Mouse (Mus musculus): Measurements from ENCODE around the gene Rbfox3.

The Rbfox3 gene

DNA sequence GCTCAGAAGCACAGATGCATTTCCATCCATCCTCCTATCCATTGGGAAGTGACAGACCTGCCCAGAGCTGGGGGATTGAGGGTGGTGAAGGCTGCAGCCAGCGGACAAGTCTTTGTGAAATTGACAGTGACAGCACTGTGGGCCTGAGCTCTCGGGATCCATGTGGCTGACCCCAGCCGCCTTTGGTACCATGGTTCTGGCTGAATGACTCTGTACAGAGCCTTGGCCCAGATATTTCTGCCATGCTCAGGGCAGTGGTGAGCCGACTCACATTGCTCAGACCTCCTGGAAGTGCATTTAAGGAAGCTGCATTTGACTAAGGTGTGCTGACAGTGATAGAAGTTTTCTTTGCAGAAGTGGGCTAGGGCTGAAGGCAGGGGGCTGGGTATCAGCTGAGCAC lies 144.0 kb downstream of the Rbfox3 start:
- no peak for DNase-seq (ENCODE audit: low spot score in 2 of 2)

DNA sequence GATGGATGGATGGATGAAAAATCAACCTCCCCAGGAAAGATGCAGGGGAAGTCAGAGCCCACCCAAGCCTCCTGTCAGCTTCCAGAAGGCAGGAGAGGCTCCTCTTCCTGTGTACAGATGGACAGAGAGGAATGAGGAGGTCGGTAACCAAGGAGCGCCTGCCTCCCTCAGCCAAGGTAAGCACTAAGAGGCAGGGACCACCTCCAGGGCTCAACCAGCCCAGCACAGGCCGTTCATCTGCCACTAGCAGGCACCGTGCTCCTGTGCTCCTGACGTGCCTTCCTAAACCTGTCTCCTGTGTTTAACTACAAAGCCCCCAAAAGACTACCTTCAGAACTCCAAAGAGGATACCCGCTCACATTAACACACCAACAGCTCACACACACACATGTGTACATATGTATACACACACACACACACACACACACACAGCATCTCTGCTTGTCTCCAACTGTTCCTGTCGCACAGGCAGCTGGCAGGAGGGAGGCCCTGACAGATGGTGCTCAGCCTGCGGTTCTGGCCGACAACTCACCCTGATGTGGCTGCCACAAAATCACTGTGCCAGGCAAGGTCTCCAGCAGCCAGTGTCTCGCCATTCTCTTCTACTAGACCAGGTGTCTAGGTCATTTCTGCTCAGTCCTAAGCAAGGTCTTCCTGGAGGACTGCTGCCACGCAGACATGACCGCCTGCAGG lies 151.0 kb downstream of the Rbfox3 start:
- DNase-seq (ENCODE audit: low spot score in 2 of 2): no peak

DNA sequence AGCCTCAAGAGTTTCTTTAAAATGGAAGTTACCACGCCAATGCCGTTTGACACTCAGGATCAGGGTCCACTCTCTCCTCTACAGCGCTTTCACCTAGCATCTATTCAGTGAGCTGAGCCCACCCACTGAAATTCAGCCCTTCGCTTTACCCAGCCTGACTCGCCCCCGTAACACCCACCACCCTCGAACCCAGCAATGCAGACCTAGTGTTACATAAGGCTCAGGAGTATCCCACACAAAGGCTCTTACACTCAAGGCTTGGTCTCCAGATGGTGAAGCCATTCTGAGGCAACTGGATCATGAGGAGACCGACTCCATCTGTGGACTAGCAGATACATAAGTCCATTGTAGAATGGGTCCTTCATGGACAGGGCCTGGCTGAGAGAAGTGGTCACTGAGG lies 152.2 kb downstream of the Rbfox3 start:
- DNase-seq (ENCODE audit: low spot score in 2 of 2): peak; percentile 66 to 79

DNA sequence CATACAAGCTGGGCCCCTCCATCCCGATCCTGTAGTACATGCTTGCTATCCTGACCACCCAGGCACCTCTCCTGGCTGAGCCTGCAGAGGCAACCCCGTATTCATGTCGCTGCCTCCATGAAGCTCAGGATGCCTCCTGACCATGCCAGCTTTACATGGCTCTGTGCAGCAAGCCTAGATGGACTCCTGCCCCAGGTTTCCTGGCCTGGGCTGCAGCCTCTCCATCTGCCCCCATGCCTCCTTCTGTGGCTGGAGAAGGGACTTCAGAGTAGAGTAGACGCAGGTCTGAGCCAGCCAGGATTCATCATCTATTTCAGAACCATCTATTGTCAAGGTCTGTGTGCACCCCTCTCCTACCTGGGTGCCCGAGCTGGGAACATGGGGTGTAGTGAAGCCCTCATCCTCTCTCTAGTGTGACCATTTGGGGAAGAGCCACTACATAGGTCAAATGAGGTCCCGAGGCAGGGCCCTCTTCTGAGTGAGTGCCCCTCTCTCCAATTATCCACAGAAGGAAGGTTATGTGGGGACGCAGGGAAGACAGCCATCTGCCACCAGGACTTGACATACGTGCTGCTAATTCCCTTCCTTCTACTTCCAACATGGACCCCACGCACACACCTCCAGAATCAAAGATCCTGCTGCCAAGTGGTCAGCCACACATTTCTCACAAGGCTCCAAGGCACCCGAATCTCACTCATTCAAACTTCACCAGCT lies 153.0 kb downstream of the Rbfox3 start:
- no peak for DNase-seq (ENCODE audit: low spot score in 2 of 2)

DNA sequence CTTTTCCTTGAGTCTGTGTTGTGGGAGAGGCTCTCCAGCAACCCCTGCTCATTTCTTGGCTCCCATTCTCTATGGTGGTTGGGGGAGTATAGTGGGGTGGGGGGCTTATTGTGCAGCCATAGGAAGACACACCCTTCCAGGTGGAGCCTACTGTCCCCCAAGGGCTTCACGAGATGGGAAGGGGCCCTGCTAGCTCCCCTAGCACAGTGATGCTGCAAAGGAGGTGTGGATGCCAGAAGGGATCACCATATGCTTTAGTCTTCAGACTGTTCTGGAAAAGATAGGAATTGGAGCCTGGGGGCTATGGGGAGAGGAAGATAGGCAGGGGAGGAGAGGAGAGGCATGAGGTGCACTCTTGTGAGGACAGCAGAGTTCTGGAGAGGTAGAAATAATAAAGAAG lies 153.9 kb downstream of the Rbfox3 start:
- no peak for DNase-seq (ENCODE audit: low spot score in 2 of 2)

DNA sequence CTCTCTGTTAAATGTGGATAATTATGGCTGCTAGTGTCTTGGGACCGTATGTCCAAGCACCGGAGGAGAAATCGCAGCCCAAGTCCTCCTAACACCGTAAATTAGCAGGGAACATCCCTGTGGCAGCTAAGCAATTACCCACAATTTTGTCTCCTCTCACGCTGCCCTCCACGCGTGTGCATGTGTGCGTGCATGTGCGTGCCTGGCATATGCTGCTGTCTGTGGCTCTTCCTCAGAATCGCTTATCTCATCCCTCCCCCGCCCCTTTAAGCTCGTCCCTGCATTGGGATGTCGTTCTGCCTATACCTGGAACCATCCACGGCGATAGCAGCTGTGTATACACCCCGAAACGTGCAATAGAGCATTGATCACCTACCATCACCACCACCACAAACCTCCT lies 156.4 kb downstream of the Rbfox3 start:
- DNase-seq (ENCODE audit: low spot score in 2 of 2): no peak

DNA sequence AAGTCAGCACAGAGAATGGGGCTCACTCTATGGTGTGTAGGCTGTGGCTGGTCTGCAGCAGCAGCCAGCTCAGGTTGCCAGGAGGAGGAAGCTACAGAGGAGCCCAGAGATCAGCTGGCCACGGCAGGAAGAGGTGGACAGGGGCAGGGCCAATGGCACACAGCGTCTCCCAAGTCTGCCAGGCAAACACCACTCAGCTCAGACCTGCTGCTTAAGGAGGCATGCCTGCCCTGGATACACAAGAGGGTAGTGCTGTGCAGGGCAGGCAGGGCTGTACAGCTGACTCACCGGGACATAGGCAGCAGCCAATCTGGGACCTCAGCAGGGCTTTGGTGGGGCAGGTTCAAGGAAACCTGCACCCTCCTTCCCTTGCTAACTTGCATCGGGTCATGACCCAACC lies 156.9 kb downstream of the Rbfox3 start:
- no peak for DNase-seq (ENCODE audit: low spot score in 2 of 2)

DNA sequence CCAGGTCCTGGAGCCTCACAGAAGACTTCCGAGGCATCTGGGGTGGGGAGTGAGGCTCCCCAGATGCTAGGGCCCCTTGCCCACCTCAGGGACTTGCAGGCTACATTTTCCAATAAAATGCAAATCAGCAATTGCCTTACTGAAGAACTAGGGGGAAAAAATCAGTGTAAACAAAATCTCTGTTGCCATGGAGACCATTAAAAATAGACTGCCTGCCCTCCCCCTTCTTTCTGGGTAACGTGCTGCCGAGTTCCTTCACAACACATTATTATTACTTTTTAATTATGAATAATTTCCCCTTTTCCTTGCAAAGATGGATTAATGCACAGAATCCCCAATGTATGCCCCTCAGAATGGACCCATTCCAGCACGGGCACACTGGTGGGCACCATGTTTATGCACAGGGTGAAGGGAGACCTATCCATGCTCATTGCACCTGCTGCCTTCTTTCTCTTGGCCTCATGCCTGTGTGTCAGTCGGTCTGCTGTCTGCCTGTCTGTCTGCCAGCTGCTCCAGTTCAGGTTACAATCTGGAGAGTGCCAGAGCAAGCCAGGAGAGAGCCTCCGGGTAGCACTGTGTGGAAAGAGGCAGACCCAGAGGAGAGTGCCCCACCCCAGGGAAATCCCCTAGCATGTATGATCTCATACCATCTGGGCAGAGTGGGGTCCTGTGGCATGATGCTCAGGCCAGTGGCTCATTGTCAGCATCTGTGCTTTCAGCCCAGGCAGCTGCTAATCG lies 159.3 kb downstream of the Rbfox3 start:
- no peak for DNase-seq (ENCODE audit: low spot score in 2 of 2)

DNA sequence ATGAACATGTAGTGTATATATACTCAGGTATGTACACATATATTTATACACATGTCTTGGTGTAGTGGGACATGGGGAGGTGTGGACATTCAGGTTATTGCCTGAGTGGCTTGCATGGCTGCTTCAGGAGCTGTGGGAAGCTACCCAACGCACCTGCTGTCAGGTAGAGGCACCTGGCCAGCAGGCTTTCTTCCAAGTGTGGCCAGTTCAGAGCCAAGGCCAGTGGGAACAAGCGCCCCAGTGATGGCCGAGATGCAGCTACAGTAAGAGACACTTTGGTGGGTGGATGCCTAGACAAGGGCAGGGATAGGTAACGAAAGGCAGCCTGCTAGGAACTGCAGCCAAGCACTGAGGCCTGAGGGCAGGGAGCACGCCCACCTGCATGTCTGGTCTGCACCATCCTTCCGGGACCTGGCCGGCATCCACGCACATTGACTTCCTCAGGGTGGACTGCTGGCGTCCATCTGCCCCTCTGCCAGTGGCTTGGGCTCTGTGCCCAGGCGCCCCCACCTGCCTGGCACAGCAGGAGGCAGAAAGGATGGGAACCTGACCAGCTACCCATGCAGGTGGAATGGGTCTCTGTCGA lies 160.6 kb downstream of the Rbfox3 start:
- DNase-seq (ENCODE audit: low spot score in 2 of 2): no peak

DNA sequence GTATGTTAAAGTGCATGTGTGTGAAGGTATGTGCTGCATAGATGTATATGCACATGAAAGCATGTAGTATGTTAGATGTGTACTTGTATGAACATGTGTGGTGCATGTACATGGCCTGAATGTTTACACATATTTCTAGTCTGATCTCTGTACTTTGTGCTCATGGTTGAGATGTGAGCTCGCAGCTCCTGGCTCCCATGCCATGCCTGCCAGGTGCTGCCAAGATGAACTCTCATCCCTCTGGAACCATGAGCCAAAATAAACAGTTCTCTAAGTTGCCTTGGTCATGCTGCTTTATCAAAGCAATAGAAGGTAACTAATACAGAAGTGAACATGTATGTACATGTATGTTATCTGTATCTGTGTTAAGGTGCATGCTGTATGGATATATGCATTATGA lies 161.9 kb downstream of the Rbfox3 start:
- no peak for DNase-seq (ENCODE audit: low spot score in 2 of 2)

DNA sequence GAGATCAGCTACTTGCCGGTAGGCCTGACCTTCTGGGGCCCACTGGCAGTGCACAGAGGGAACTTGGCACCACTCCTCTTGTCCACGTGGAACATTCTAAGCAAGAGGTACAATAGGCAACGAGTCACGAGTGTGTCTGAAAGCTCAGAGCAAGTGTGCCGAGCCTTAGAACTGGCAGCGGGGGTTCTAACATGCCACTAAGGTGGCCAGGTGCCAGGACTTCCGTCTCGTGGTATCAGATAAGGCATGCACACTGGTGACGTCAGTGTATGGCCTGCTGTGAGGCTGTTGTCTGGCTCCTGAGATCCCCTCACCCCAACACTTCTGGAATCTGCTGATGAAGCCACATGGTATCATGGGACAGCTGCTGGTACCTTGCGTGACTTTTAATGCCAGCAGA lies 162.8 kb downstream of the Rbfox3 start:
- no peak for DNase-seq (ENCODE audit: low spot score in 2 of 2)

DNA sequence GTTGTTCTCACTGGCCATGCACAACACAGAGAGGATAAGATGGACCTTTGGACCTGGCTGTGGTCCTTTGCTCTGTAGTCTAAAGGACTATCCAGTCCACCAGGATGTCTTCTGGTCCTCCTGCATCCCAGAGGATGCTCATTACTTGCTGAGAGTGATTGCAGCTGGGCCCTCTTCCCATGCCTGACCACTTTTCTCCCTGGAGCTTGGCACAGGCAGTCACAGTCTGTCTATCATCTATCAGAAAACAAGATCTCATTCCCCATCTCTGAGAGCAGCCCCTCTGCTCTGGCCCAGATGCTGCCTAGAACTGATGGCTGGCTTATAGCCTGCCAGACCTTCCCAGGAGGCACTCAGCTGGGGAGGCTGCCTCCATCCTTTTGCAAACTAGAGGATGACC lies 166.1 kb downstream of the Rbfox3 start:
- DNase-seq (ENCODE audit: low spot score in 2 of 2): no peak

DNA sequence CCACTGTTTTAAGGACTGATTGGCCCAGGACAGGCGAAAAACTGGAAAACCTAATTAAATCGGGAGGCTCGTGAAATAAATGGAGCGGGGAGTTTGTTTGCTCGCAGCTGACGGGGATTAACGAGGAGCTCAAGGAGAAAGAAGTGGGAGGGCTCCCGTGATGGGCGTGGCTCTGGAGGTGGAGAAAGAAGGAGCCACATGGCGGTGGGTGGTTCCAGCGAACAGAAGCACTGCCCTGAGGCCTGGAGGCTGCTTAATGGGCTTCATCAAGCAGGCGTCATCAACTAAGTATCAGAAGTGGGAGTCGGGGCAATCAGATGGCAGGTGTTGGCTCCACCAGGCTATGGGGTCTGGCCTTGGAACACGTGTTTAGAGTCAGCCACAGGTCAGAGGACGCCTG lies 166.6 kb downstream of the Rbfox3 start:
- peak; percentile 61 to 66 for DNase-seq (ENCODE audit: low spot score in 2 of 2)

DNA sequence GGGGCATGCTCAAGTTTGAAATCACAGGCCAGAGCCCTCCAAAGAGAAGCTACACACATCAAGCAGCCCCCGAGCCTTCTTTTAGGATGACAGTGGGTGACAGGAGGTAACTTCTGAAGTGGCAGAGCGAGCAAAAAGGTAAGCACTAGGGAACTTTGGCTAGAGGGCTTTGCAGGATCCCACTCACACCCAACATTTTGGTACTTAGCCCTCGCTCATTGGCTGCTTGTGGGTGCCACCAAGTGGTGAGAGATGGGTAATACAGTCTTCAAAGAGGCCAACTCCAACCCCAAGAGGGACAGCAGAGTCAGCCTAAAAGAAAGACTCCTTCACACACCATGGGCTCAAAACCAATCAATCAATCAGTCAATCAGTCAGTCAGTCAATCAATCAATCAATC lies 168.6 kb downstream of the Rbfox3 start:
- no peak for DNase-seq (ENCODE audit: low spot score in 2 of 2)

DNA sequence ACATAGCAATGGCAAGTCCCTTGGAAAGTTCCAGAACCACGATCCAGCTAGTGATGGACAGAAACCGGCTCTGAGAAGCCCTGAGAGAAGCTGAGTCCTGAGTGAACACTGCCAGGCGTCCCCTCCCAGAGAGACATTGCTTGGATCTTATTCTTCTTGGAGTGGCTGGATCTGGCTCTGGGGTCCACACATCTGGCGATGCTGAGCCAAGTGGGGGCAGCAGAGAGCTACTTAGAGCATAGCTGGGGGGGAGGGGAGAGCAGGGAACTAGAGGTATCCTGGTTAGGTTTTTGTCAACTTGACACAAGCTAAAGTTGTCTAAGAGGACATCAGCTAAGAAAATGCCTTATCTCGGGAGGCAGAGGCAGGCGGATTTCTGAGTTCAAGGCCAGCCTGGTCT lies 170.1 kb downstream of the Rbfox3 start:
- no peak for DNase-seq (ENCODE audit: low spot score in 2 of 2)

DNA sequence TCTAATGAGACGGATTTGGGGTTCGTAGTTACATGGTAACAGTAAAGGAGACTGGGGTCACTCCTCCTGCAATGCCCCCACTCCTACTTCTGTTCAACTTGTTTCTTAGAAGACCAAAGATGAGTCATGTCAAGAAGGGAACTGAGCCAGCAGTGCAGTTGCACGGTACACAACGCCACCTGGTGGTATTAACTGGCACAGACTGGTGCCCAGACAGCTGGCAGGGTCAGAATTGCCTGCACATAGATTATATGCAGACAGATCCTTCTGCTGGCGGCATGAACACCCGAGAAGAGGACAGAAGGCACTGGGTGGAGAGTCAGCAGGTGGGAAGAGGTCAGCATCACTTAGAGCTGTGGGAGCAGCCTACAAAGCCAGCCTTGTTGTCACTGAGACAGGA lies 171.4 kb downstream of the Rbfox3 start:
- peak; percentile 60 to 68 for DNase-seq (ENCODE audit: low spot score in 2 of 2)

DNA sequence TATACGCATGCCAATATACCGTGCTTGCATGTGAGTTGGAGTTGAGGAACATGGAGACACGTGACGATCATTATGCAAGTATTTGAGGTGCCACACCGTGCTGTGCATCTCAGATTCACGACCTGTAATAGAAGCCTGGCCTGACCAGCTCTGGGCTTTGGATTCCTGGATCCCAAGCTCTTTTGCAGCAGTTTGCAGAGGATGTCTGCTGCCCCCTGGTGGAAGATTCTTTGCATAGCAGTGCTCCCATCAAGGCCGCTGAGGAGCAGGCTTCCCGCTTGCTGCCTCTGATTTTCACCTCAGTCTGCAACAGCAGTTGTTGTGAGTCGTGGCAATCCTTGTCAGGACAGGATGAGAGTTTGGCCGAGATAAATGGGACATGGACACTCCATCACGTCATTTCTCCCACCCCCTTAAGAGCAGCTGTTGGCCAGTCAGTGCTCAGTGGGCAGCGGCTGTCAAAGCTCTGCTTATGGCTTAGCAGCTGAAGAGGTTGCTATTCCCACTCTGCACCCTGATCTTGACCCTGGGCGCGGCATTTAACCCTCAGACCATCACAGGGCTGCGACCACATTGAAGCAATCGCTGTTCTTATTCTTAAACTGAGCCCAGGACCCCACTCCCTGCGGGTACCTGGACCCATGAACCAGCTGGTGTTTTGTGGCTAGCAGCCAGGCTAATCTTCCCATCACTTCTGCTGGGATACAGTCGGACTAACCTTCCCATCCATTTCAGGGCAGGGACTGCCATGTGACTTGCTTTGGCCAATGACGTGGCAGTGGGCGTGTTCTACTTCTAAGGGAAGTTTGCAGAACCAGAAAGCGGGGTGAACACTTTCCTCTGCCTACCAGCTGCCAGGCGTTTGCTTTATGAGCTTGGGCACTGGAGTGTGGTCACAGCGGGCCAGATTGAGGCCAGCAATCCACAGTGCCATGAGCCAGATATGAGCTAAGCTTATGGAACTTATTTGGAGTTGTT lies 172.3 kb downstream of the Rbfox3 start:
- peak; percentile 82 to 83 for DNase-seq (ENCODE audit: low spot score in 2 of 2)

DNA sequence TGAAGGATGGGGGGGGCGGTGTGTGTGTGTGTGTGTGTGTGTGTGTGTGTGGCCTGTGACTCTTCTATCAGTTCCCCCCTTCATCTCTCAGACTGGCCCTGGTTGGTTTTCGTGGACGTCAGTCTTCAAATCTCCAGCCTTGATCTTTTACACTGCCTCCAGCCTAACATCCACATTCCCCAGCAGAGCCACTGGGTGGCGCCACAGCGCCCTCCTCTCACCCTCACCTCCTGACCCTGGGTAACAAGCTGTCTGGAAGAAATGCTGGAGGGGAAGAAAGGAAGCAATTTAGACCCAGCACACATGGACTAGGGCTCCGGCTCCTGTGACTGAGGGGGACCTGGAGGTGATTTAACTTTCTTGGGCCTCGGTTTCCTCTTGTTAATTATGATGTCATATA lies 173.1 kb downstream of the Rbfox3 start:
- no peak for DNase-seq (ENCODE audit: low spot score in 2 of 2)

DNA sequence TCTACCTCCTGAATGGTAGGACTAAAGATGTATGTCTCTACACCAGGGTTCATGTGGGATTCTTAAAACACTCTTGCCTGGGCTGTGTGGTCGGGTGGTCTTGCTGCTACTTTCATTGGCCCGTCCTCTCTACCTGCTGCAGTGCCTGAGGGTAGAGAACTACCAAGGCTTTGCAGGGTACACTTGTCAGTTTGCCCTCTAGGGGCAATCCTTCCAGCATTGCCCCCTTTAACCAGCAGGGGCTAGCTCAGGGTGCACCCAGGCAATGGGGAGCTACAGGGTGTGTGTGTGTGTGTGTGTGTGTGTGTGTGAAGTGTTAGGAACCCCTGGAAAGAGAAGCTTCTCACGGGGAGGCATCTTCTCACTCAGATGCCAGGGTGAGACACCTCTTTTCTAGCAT lies 173.6 kb downstream of the Rbfox3 start:
- no peak for DNase-seq (ENCODE audit: low spot score in 2 of 2)

DNA sequence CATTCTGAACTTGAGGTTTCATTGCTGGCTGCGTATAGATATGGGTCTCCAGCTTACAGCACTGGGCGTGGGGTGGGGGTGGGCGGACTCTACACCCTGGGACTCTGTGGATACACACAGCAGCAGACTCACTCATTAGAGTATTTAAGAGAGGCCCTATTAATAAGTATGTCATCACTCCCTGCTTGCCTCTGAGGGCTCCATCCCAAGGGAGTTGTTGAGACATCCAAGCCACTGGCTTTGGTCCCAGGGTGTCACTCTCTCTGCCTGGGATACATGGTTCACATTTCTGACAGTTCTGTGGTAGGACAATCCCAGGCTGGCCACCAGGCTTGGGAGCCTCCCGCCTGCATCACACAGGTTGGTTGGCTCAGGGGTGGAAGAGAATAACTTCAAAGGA lies 174.4 kb downstream of the Rbfox3 start:
- DNase-seq (ENCODE audit: low spot score in 2 of 2): no peak

DNA sequence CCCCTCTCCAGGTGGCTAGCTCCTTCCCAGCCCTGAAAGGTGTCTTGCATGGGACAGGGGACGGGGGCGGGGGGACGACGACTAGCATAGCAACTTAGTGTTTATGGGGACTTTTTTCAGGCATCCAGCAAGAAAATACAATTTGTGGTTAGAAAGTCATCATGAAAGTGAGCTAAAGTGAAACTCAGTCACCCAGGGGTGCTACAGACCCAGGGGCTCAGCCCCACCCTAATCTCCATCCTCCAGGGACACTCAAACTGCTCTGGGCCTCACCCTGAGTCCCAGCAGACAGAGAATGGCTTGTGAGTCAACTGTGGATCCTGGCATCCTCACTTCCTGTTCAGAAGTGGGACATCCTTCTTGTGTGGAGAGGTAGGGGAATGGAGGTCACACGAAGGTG lies 179.7 kb downstream of the Rbfox3 start:
- no peak for DNase-seq (ENCODE audit: low spot score in 2 of 2)
